Mouse (Mus musculus) small intestine, adult 10 weeks (tissue): Measurements from ENCODE around the gene Olfr284. TPM values are rescaled to one million over a fixed set of nuclear protein-coding genes. Genes with fewer than 3 reads are reported as not detected.

Experiments
- polyA plus RNA-seq: library from polyadenylated mRNA; stranded (reverse); fragments of 350-450 nt; fragmentation: Illumina TruSeq; extraction: RNeasy Lipid Tissue Mini Kit (QIAGEN cat#74804); gene quantifications from one replicate; pipeline ENCODE4 v1.2.3, GENCODE M21; 2014; ENCODE audit warnings: low replicate concordance

Gene Olfr284
- polyA plus RNA-seq, result not detected

DNA sequence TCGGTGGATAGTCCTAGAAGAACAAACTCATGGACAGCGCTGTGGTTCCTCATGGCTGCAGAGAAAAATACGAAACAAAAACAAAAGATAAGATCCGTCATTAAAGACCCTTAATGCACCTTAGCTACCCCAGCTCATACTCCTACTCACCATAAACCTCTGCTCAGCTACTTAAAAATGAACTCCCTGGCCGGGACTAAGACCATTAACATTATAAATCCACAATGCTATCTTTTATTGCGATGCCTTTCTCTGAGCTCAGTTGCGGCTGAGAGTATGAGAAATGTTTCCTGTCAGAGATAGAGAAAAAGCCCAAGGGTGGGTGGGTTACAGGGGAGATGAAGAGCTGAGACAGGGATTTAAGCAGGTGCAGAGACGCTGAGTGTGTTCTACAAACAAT is at the start of gene Olfr284:
Gene Olfr284, minus strand, starts transcription at position 101 of the 400 bp plus-strand sequence.

DNA sequence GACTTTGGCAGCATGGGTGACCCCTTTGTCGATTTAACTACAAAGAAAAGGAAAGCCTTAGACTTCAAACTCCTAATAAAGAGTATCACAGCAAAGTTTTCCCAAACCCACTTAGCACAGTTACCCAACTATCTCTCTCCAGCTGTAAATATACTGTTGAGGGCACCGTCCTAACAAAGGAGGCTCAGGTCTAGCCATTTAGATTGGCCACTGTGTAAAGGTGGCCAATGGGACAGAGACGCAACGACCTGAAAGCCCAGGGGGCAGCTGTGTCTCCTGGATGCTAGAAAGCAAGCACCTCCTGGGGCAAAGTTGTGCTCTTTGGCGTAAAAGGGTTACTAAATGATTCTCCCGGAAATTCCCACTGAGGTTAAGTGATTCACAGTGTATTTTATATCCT is 40.1 kb upstream of the Olfr284 start, which contains the start of gene Olfr283:
Gene Olfr283, minus strand, starts transcription at position 101 of the 400 bp plus-strand sequence.

DNA sequence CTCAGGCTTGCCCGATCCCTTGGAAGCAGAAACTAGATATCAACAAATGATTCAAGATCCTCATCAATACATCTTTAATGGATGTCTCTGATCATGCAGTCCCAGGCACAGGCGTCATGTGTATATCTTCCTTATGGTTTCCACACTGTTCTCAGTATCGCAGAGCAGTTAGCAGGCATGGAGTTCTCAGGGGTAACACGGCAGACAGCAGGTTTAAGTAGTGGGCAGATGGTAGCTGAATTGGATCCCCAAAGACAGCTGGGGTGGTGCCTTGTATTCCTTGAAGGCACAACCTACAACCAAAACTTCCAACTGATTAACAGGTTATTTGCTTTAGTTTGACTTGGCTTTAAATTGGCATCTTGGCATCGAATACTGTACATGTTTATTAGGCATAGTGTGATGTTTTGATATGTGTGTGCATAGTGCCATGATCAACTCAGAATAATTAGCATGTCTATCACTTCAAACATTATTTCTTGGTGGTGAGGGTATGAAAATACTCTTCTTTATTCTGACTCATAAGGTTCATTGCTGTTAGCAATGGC is 23.5 kb downstream of the Olfr284 start, which contains the start of gene Olfr285:
Gene Olfr285, minus strand, starts transcription at position 177 of the 548 bp plus-strand sequence.

DNA sequence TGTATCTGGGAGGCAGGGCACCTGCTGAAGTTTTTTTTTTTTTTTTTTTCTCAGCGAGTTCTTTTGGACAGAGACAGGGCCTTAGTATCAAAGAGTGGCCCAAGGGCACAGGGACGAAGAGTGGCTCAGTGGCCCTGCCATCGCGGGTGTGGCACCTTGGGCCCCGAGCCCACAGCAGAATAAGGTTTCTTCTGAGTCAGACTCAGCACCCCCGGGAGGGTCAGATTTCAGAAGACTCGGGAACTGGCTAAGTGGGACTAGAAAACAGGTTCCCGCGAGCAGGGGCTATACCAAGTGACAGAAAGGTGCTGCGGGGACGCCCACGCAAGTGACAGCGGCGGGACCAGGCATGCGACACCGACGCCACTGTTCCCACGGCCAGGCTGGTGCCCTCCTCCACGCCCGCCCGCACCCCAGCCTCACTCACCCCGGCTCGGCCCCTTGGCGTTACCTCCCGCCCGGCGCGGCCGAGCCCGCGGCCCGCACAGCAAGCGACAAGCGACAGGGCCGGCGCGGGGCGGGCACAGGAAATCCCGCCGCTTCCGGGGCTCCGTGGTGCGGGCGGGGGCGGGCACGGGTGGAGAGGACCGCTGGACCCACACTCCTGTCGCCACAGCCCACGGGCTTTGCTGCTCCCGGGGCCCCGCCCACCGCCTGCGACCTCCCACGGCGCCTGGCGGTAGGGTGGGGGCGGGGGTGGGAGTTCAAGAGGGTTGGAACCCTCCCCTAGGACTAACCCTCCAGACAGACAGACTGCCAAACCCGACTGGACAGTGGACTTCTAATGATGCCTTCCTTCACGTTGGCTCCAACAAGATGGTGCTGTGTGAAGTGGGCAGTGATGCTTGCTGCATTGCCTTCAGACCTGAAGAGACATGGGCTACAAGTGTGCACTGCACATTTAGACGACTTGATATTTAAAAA is 44.9 kb downstream of the Olfr284 start, which contains the start of gene Zfp641:
Gene Zfp641, minus strand, starts transcription at position 534 of the 924 bp plus-strand sequence.

Other genes starting within 250 kb of the Olfr284 start
- gene Pfkm, start 248.4 kb downstream of the Olfr284 start, polyA plus RNA-seq, result 1.2 TPM
- gene Senp1, start 247.2 kb downstream of the Olfr284 start, polyA plus RNA-seq, result 24.5 TPM
- gene Asb8, start 175.4 kb downstream of the Olfr284 start, polyA plus RNA-seq, result 21.4 TPM
- not detected for gene Ccdc184, start 173.8 kb downstream of the Olfr284 start, polyA plus RNA-seq
- not detected for gene Olfr288, start 145.4 kb downstream of the Olfr284 start, polyA plus RNA-seq
- not detected for gene Gm44579, start 120.0 kb downstream of the Olfr284 start, polyA plus RNA-seq
- gene Olfr287, start 119.9 kb downstream of the Olfr284 start, polyA plus RNA-seq, result not detected
- gene Olfr286, start 106.5 kb downstream of the Olfr284 start, polyA plus RNA-seq, result not detected
- not detected for gene H1fnt, start 83.7 kb downstream of the Olfr284 start, polyA plus RNA-seq
- gene Zfp641, start 44.8 kb downstream of the Olfr284 start, polyA plus RNA-seq, result 0.63 TPM
- gene Olfr285, start 23.6 kb downstream of the Olfr284 start, polyA plus RNA-seq, result not detected
- gene Olfr283, start 40.0 kb upstream of the Olfr284 start, polyA plus RNA-seq, result not detected
- gene Olfr282, start 90.2 kb upstream of the Olfr284 start, polyA plus RNA-seq, result not detected
- gene Olfr281, start 111.6 kb upstream of the Olfr284 start, polyA plus RNA-seq, result not detected
- not detected for gene OR5BS1P, start 128.9 kb upstream of the Olfr284 start, polyA plus RNA-seq
- gene Lalba, start 141.7 kb upstream of the Olfr284 start, polyA plus RNA-seq, result not detected
- gene Olfr279, start 151.4 kb upstream of the Olfr284 start, polyA plus RNA-seq, result not detected
- gene Kansl2, start 193.3 kb upstream of the Olfr284 start, polyA plus RNA-seq, result 28.5 TPM
- gene Ccnt1, start 229.9 kb upstream of the Olfr284 start, polyA plus RNA-seq, result 58.6 TPM
- gene 4930415O20Rik, start 230.0 kb upstream of the Olfr284 start, polyA plus RNA-seq, result not detected